Mouse (Mus musculus) heart, postnatal 36 days (tissue): ENCODE data around the gene Zfp759. TPM values are rescaled to one million over a fixed set of nuclear protein-coding genes. Genes with fewer than 3 reads are reported as not detected.
"Not testable (repeated sequence)": the region's sequence is repeated elsewhere in the genome, so short reads cannot be mapped to it uniquely, and the experiment has no call there.

Source experiments
- DNase-seq, 2 experiments: peaks; one replicate each; pipeline ENCODE4 v3.0.0; 2021 to 2022
- intact Hi-C: fragments of 180-260 bp; cut with DNase I; formaldehyde crosslinking; loops from one replicate; pipeline ENCODE4 v1.15.1; 2025
- total RNA-seq, 2 experiments: library from RNA; stranded (reverse); gene quantifications; 2 replicates each; pipeline ENCODE4 v1.2.3; 2021

Gene Zfp759
- total RNA-seq = 1 to 10 TPM; 5.0 to 5.9 TPM

DNA sequence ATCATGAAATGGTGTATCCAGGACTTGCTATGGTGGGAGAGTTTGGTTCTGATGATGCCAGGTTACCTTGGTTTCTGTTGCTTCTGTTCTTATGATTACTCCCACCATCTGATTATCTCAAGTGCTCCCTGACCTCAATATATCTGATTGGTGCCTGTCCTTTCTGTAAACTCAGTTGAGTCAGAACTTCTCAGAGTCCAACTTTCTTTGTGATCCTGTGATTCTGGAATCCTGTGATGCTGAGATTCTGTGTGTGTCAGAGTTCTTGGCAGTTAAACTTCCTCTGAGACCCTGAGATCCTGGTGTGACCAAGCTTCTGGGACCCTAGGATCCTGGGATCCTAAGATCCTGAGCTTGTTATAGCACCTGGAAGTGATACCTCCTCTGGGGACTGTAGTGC lies at the start of gene Zfp759:
TSS of gene Zfp759 (plus strand) at position 301 of the 400 bp plus-strand sequence.
- intact Hi-C loops = loop anchor here (10.0 kb wide), 1 partner anchor 603 kb away; the partner anchor contains the start of gene Zfp65

DNA sequence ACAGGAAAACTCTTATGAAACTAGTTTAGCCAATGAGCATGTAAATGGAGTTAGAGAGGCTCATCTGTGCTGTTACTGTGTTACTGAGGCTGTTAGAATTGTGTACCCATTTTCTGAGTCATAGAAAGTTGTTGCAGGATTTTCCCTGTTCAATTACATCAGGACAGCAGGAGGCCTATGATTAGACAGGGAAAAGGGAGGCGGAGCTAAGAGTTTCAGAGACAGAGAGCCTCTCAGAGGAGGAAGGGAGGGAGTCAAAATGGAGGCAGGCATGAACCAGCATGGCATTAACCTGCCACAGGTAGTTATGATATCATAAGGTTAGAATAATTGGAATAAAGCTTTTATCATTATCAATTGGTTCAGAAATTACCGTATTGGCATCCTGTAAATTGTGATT lies 48.7 kb upstream of the Zfp759 start:
- DNase-seq = no peak
- intact Hi-C loops = no loop called here

More for the DNA sequence above, at the start of gene Zfp759:
- not testable (repeated sequence) for DNase-seq

DNA sequence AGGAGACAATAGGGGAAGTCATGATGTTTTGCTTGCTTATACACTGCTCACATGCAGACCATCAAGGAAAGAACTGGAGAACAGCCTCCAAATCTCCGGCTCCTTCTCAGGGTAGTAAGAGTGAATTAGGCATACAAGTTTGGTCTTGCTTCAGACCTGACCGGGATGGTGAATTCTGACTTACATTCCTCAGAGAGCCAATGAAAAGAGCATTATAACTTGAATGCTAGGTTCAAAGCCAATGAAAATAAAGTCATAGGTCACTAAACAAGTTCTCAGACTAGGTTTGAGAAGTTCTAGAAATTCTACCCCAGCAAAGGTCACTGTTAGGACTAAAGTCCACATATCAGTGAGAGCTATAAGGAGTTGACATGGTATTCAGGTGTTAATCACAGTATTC lies 44.2 kb upstream of the Zfp759 start:
- intact Hi-C loops = no loop called here
- DNase-seq = no peak

DNA sequence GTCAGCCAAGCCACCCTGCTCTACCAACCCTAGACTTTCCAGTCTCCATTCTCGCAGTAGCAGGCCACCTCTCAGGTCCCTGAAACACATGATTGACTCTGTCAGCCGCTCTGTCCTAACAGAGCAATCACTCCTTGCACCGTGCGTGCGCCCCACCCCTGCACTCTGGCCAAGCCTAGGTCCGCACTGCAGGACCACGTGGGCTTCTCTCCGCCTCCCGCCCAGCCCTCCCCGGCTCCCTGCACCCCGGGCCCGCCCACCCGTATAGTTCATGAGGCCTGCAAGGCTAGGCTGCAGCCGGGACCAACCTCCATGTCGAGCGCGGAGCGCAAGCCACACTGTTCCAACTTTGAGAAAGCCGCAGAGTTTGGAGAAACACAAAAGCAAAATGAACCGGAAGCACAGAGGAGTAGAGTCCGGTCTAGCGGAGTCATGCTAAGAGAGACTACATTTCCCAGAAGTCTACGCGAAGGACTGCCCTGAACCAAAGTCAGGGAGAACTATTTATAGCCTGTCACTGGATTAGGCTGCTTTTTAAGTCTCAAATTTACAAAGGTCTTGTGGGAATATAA lies 40.2 kb upstream of the Zfp759 start:
- intact Hi-C loops = loop anchor here (1.0 to 5.0 kb wide), 3 partner anchors 21 to 149 kb away; partner anchors contain the start of gene Gm28557
- DNase-seq = peak; percentile 74 to 81

DNA sequence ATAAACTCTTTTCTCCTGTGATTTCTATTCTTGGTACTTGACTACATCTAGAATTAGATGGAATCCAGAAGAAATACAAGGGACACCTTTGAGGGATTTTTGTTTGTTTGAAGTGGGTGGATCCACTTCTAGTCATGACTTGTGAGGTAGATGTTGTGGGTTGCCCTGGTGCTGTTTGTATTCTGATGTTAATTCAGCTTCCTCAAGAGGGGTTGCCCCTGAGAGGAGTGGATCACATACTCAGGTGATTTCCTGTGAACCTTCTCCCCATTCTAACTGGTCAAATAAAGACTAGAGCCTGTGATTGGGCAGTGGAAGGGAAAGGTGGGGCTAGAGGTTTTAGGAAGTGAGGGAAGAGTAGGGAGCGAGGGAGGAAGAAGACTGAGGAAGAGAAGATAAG lies 39.5 kb upstream of the Zfp759 start:
- intact Hi-C loops = loop anchor here (1.0 to 5.0 kb wide), 3 partner anchors 22 to 150 kb away; partner anchors contain the start of gene Gm28557
- DNase-seq = no peak

DNA sequence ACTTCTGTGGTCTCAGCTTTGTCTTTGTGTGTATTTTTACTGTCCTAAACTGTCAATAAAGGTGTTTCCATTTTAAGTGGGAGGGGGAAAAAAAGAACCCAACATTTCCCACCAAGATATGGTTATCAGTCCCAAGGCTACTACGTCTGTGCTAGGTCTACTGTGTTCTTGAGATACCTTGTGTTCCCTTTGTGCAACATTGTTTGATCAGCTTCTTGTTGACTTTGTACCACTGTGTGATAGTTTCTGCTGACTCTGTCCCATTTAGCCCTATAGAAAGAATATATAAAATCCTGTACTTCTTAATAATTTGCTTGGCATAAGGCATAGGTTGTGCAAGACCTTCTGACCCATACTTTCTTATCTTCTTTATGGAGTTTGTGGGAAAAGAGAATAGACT lies 31.3 kb upstream of the Zfp759 start:
- intact Hi-C loops = no loop called here
- no peak for DNase-seq

DNA sequence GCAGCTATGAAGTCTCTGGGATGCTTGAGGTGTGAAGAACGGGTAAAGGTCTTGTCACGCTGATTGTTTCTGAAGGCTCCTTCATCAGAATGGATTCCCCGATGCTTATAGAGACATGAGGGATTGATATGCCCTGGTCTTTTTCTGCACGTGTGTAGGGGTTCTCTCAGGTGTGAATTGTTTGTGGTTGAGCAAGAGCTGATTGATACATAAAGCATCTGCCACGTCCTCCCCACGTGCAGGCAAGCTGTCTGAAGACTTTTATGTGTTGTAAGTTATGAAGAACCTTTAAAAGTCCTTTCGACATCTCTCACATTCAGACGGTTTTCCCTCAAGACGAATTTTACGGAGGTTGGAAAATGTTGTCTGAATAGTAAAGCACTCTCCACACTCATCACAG lies 23.6 kb upstream of the Zfp759 start, which contains the start of gene Zfp708:
TSS of gene Zfp708 (minus strand) at position 101 of the 400 bp plus-strand sequence.
- intact Hi-C loops = no loop called here
- DNase-seq = no peak

DNA sequence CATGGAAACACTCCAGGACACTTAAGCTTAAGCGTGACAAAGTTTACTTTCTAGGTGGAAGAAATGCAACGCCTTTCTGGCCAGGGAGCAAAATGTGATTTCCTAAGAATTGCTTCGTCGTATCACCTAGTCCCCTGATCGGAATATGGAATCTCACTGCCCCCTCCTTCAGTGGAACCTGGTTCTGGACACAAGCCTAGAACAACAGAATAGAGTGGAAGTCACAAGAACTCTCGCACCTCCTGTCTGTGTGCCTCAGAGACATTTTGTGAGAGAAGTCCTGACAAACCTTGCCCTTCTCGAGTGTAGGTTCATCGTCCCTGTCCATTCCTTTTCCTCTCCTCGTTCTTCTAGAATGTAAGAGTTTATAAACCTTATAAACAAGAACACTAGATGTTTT lies 13.8 kb upstream of the Zfp759 start:
- intact Hi-C loops = loop anchor here (1.0 to 10.0 kb wide), 6 partner anchors 26 to 737 kb away; partner anchors contain the start of gene Rsl1
- no peak for DNase-seq

DNA sequence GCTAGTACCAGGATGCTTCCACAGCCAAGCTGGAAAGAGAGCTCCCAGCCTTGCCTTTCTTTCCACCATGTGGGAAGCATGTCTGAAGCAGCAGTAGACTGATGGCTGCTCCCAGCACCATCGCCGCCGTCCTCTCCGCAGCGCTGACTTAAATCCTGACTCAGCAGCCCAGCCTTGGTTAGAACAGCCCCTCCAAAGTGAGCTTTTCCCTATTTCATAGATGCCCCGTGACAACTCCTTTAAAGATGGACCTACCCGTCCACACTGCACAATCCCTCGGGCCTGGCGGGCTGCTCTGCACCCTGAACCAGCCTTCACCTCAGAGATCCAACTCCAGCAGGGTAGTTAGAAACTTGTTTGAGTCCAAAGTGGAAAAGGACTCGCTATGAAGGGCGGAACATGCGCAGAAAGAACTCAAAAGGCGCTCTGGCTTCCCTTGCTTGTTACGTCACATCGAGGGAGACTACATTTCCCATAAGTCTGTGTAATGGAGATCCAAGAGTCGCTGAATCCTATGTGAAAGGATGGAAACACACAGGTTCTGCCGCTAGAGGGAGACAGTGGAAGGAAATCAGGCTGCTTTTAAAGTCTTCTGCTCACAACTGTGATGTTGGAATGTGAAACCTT lies 13.2 kb upstream of the Zfp759 start, which contains the start of gene Gm28557:
TSS of gene Gm28557 (minus strand) at position 411 of the 627 bp plus-strand sequence.
- intact Hi-C loops = loop anchor here (1.0 to 10.0 kb wide), 6 partner anchors 27 to 736 kb away; partner anchors contain the start of gene Rsl1
- peak; percentile 83 to 87 for DNase-seq

DNA sequence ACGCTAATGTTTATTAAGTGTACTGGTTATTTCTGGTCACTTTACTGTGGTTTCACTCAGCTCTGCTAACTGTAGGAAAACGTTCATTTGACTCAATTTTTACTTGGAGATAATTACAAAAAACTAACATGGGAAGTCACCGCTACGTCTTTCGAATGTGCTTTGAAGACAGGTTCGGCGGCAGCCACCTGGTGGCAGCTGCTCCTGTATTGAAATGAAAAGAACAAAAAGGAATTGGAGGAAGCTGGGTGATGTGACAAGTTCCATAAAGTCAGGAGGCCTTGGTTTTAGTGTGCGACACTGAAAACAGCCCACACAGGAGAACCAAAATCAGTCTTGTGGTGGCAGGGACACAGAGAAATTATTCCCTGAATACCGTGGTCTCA lies 12.6 kb upstream of the Zfp759 start:
- intact Hi-C loops = loop anchor here (1.0 to 10.0 kb wide), 6 partner anchors 28 to 736 kb away; partner anchors contain the start of gene Rsl1
- DNase-seq = peak in 1 of 2 experiments; percentile 27

DNA sequence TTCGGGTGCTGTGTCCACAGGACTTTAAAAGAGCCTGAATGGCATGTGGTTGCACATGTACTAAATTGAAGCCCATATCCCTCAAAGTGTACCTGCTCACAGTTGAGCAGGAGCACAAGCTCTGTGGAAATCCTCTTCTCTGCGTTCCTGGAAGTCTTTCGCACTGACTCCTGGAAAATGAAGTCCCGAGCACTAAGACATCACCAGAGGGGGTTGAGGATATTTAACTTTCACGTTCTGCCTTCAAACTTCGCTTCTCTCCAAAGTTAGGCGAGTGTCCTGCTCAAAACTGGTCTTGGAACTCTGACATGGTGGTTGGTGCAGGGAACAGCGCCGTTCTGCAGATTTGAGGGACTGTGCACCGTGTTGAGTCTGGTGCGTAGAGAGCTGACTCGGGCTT lies 9.4 kb upstream of the Zfp759 start:
- intact Hi-C loops = no loop called here

DNA sequence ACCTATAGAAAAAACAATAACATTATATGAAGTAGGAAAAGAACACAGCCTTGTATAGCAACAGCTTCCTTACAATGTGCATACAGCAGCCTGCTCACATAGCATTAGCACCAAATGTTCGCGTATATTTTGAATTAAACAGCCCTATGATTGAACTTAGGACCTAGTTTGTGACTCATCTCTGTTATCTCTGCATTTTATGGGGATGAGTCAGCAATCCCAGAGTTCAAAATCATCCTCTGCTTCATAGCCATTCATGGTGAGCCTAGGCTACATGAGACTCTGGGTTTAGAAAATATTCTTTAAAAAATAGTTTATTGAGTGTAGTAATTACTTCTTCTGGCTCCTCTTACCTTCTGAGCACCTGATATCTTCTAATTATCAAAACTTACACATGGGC lies 8.2 kb upstream of the Zfp759 start:
- DNase-seq = no peak
- intact Hi-C loops = no loop called here

More for the DNA sequence above, 9.4 kb upstream of the Zfp759 start:
- peak in 1 of 2 experiments; percentile 15 for DNase-seq

DNA sequence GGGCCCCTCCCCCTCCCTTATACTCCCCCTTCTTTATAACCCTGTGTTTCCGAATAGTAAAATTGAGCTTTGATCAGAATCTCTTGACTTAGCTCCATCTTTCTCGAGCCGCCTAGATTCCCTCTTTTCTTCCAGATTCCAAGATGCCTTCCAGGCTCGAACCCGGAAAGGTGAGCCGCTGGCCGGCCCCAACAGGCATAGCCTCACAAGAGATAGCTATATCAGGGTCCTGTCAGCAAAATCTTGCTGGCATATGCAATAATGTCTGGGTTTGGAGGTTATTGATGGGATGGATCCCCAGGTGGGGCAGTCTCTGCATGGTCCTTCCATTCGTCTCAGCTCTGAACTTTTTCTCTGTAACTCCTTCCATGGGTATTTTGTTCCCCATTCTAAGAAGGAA lies 5.3 kb upstream of the Zfp759 start, which contains the start of gene Rslcan18:
TSS of gene Rslcan18 (minus strand) at position 101 of the 400 bp plus-strand sequence.
- intact Hi-C loops, DNase-seq: not testable (repeated sequence)

DNA sequence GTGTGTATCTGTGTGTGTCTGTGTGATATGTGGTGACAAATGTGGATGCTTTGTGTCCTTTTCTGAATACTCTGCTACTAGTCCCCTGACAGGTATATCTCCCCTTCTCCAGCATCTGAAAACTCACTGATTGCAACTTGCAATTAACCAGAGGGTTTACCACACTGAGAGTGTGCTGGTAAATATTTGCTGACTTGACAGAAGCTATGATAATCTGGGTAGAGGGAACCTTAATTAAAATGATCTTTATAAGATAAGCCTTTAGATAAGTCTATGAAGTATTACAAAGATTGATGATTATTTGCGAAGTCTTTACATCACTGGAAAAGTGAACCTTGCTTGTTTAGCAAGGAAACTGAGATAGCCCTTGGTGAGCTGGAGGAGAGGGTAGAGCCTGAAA lies 3.0 kb downstream of the Zfp759 start:
- intact Hi-C loops = loop anchor here (10.0 kb wide), 1 partner anchor 600 kb away; the partner anchor contains the start of gene Zfp65
- DNase-seq = no peak

DNA sequence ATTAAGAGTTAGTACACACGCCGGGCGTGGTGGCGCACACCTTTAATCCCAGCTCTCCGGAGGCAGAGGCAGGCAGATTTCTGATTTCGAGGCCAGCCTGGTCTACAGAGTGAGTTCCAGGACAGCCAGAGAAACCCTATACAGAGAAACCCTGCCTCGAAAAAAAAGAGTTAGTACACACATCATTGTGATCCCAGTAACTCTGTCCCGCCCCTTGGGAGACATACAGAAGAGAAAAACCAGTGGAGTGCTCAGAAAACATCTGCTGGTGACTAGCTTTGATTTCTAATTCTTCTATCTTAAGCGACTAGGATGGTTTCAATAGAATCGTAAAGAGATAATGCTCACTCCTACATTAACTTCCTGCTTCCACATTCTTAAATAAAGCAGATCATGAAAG lies 6.0 kb downstream of the Zfp759 start:
- intact Hi-C loops = loop anchor here (5.0 to 10.0 kb wide), 5 partner anchors 65 to 597 kb away; partner anchors contain the start of genes Zfp455, Zfp457 and Zfp65
- not testable (repeated sequence) for DNase-seq

DNA sequence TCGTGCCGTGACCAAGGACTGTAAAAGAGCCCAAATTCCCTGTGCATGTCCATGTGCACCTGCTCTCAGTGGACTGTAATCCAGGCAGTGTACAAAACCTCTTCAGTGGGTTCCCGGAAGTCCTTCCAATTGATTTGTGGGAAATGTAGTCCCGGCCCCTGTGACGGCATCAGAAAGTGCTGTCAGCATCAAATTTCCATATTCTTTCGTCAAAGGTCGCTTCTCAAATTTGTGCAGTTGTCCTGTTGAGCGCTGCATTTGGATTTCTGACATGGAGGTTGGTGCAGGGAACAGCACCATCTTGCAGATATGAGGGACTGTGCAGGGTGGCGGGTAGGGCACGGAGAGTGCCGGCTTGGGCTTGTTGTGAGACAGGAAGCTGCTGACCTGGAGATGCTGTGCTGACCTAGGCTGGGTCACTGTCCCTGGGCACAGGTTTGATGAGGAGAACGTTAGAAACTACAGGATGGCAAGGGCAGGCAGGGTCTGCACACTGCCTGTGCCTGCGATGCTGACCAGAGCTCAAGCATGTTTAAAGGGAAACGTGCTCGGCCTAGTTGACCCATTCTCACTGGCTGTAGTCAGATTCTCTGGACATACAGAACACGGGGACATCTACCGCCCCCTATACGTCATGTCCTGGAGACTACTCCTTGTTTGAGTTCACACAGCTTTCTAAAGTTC lies 6.7 kb downstream of the Zfp759 start:
- intact Hi-C loops = loop anchor here (2.0 to 10.0 kb wide), 6 partner anchors 64 to 597 kb away; partner anchors contain the start of genes Zfp455, Zfp457, Zfp65 and Zfp712
- peak; percentile 80 for DNase-seq

DNA sequence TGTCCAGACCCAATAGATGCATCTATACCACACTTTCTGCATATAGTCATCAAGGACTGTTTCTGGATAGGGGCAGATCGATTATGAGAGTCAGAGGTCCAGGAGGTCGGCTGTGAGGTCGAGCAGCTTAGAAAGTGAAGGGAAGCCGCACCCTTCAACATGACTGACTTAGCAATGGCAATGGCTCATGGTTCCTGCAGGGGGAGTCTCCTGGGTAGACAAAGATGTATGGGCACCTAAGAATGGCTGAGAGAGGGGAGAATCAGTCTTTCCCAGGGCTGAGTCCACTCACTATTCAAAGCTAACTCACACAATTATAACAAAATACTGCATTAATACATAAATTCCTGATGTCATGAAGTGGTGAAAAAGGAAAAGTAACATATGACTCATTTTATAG lies 44.7 kb downstream of the Zfp759 start:
- DNase-seq, intact Hi-C loops: not testable (repeated sequence)

DNA sequence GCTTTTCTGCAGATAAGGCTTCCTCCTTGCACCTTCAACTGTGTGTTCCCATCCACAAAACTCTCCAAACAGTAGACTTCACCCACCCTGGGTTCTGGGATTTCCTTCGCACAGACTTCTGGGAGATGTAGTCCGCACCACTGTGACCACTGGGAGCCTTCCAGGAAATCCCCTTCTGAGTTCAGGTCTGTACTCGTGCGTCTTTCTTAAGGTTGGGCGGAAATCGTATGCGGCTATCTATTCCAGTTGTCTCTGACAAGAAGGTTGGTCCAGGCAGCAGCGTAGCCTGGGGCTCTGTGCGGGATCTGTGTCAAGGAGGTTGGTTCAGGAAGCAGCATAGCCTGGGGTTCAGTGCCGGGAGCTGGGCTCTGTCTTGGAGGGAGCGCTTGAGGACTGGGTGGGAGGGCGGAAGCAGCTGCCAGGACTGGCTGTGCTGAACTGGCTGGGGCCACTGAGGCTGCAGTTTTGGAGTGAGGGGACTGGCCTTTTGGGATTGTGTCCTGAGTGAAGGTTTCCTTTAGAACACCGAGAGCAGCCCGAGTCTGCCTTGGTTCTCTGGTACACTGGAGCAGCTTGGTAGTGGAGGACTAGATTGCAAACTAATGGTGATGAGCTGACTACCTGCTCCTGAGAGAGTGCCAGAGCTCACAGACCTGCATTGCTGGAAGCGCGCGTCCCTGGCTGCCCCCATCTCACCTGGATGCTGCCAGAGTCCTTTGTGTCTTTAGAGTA lies 51.7 kb downstream of the Zfp759 start, which contains the start of gene Rsl1:
TSS of gene Rsl1 (plus strand) at position 192 of the 732 bp plus-strand sequence.
- intact Hi-C loops = loop anchor here (2.0 kb wide), 2 partner anchors 20 to 64 kb away; partner anchors contain the start of gene Gm28557

DNA sequence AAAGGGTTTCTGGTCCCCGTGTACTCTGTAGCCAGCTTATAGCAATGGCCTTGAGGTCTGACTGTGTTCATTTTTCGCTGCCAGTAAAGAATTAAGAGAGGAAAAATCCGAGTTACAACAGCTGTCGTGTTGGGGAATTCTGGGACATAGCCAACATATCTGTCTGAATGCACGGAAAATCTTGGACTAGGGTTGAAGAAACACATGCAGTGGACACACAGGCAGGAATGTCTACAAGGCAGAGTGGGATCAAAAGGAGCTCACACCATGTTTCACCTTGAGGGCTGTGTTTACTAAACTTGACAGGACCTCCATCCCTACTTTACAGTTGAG lies 52.2 kb downstream of the Zfp759 start:
- intact Hi-C loops = loop anchor here (2.0 kb wide), 2 partner anchors 19 to 65 kb away; partner anchors contain the start of gene Gm28557
- no peak for DNase-seq

More for the DNA sequence above, 51.7 kb downstream of the Zfp759 start, which contains the start of gene Rsl1:
- DNase-seq = peak; percentile 78 to 84
